ENCODE assay signal across 8 mouse cellular contexts in genomic region chr11:119215038-119215904, GRCm38 (mm10). TPM values are rescaled to one million over a fixed set of nuclear protein-coding genes. Genes with fewer than 3 reads are reported as not detected.
DNase-seq lines count a peak whose midpoint lies in the region; ATAC-seq and TF ChIP-seq lines count a peak whose summit lies in the region.

No protein-coding gene starts in this region.

- H3K79me2 ChIP-seq in CH12.LX (replicated peaks; ENCODE audit: control insufficient read depth, extremely low read depth, insufficient read depth, poor library complexity, severe bottlenecking) = no peaks in the 10 kb centered on the region

- no peak overlapping the region for H3K4me3 ChIP-seq in CH12.LX (replicated peaks in 1 of 3; ENCODE audit: low read depth in 2 of 3, low read length in 2 of 3, poor library complexity in 1 of 3)
- H3K4me3 ChIP-seq in embryonic facial prominence, embryonic 11.5 days (ENCODE audit: low read depth, low read length) = no peak overlapping the region
- peak overlapping the region; percentile 11 to 32 for H3K4me3 ChIP-seq in heart, embryonic 14.5 days (ENCODE audit: control insufficient read depth in 1 of 2, insufficient read depth in 1 of 2, low read depth in 1 of 2, low read length in 2 of 2)
- peak overlapping the region; percentile 24 for H3K4me3 ChIP-seq in kidney, embryonic 16.5 days (ENCODE audit: low read length)
- H3K4me3 ChIP-seq in lung, postnatal 0 days (ENCODE audit: low read depth, low read length) = peak overlapping the region; percentile 8; the same call in 1 of the 2 replicates

- peaks cover 74% of the 10 kb centered on the region for H3K27me3 ChIP-seq in CH12.LX (replicated peaks)
- no peaks in the 10 kb centered on the region for H3K27me3 ChIP-seq in embryonic facial prominence, embryonic 11.5 days (ENCODE audit: control insufficient read depth, insufficient read depth, low read length)
- H3K27me3 ChIP-seq in heart, embryonic 14.5 days (ENCODE audit: control insufficient read depth, insufficient read depth, low read length) = no peaks in the 10 kb centered on the region
- no peaks in the 10 kb centered on the region for H3K27me3 ChIP-seq in kidney, embryonic 16.5 days (ENCODE audit: insufficient read depth, low read length)
- no peaks in the 10 kb centered on the region for H3K27me3 ChIP-seq in lung, postnatal 0 days (replicated peaks; ENCODE audit: insufficient read depth, low read length)

- TF ChIP-seq RAD21 in CH12.LX (IDR thresholded peaks at IDR 0.05; ENCODE audit: low read depth, low read length) = no peak; the same call in 1 of the 2 replicates

- WGBS in embryonic facial prominence, embryonic 11.5 days = 12% methylated on average over 18 of the region's 18 CpGs
- WGBS in heart, embryonic 14.5 days = 4% methylated on average over 18 of the region's 18 CpGs
- WGBS in kidney, embryonic 16.5 days = 3% methylated on average over 18 of the region's 18 CpGs
- WGBS in lung, postnatal 0 days = 1% methylated on average over 18 of the region's 18 CpGs

- no peak overlapping the region for H3K9ac ChIP-seq in CH12.LX (ENCODE audit: insufficient read depth, low read depth)
- peak overlapping the region; percentile 22 for H3K9ac ChIP-seq in embryonic facial prominence, embryonic 11.5 days (replicated peaks; ENCODE audit: low read length)
- peak overlapping the region; percentile 66 for H3K9ac ChIP-seq in heart, embryonic 14.5 days (ENCODE audit: low read length)
- H3K9ac ChIP-seq in kidney, embryonic 16.5 days (replicated peaks; ENCODE audit: low read length) = peak overlapping the region; percentile 54
- peak overlapping the region; percentile 20; the same call in 1 of the 2 replicates for H3K9ac ChIP-seq in lung, postnatal 0 days (replicated peaks; ENCODE audit: low read depth)

- no peak for DNase-seq in CH12.LX (ENCODE audit: extremely low read depth)
- peak; percentile 83 for DNase-seq in adrenal gland, postnatal 10 days
- DNase-seq in embryonic facial prominence, embryonic 11.5 days (ENCODE audit: low spot score) = peak; percentile 74
- DNase-seq in lung, postnatal 0 days (ENCODE audit: low spot score) = peak; percentile 96
- DNase-seq in retina, embryonic 14.5 days (ENCODE audit: low spot score) = peak; percentile 50
- no peak for DNase-seq in right cerebral cortex, postnatal 4 days

- H3K27ac ChIP-seq in CH12.LX (ENCODE audit: insufficient read depth, low read depth) = no peak overlapping the region
- peak overlapping the region; percentile 22 for H3K27ac ChIP-seq in embryonic facial prominence, embryonic 11.5 days (replicated peaks; ENCODE audit: low read depth, low read length)
- peak overlapping the region; percentile 73 to 89 for H3K27ac ChIP-seq in heart, embryonic 14.5 days (replicated peaks in 1 of 2; ENCODE audit: control insufficient read depth in 1 of 2, insufficient read depth in 1 of 2, low read depth in 2 of 2, low read length in 2 of 2)
- H3K27ac ChIP-seq in kidney, embryonic 16.5 days (ENCODE audit: low read length) = peak overlapping the region; percentile 83
- peak overlapping the region; percentile 93 for H3K27ac ChIP-seq in lung, postnatal 0 days (ENCODE audit: low read length)

- dilution Hi-C loops in CH12.LX (cut with MboI; ENCODE audit: extremely low pct_ligation_motif_present, extremely low pct_unique_long_range_greater_than_20kb, low sequenced_read_pairs) = no loop called here

- no peak for TF ChIP-seq POLR2A in CH12.LX (IDR thresholded peaks at IDR 0.05; ENCODE audit: low read depth, low read length)

- in situ Hi-C loops in CH12.LX (cut with MboI; ENCODE audit: low pct_ligation_motif_present, low pct_unique_long_range_greater_than_20kb, low sequenced_read_pairs) = no loop called here

- H3K9me3 ChIP-seq in CH12.LX (replicated peaks; ENCODE audit: low read length) = no peaks in the 10 kb centered on the region
- no peaks in the 10 kb centered on the region for H3K9me3 ChIP-seq in embryonic facial prominence, embryonic 11.5 days (replicated peaks; ENCODE audit: control insufficient read depth, low read length)
- H3K9me3 ChIP-seq in heart, embryonic 14.5 days (ENCODE audit: control insufficient read depth, low read length) = no peaks in the 10 kb centered on the region
- H3K9me3 ChIP-seq in kidney, embryonic 16.5 days (ENCODE audit: low read length) = no peaks in the 10 kb centered on the region
- no peaks in the 10 kb centered on the region for H3K9me3 ChIP-seq in lung, postnatal 0 days (ENCODE audit: low read length)

- no peak for TF ChIP-seq EP300 in CH12.LX (IDR thresholded peaks at IDR 0.05; ENCODE audit: low read length)
- TF ChIP-seq EP300 in lung, postnatal 0 days (IDR thresholded peaks at IDR 0.05) = 0 out of 2 replicates have a peak, but pooled peaks have one; percentile 26

- no peaks in the 10 kb centered on the region for H3K4me1 ChIP-seq in CH12.LX (ENCODE audit: control insufficient read depth in 1 of 2, insufficient read depth in 2 of 2)
- peaks cover 14% of the 10 kb centered on the region for H3K4me1 ChIP-seq in embryonic facial prominence, embryonic 11.5 days (ENCODE audit: control insufficient read depth, insufficient read depth, low read length)
- peaks cover 45 to 52% of the 10 kb centered on the region in 2 experiments for H3K4me1 ChIP-seq in heart, embryonic 14.5 days (ENCODE audit: control insufficient read depth in 2 of 2, insufficient read depth in 2 of 2, low read length in 2 of 2)
- peaks cover 46% of the 10 kb centered on the region for H3K4me1 ChIP-seq in kidney, embryonic 16.5 days (ENCODE audit: insufficient read depth, low read length)
- peaks cover 34% of the 10 kb centered on the region for H3K4me1 ChIP-seq in lung, postnatal 0 days (ENCODE audit: insufficient read depth, low read depth, low read length)

- TF ChIP-seq CTCF in CH12.LX (conservative IDR thresholded peaks at IDR 0.05 in 1 of 2, IDR thresholded peaks at IDR 0.05 in 1 of 2; ENCODE audit: low read depth in 2 of 2, low read length in 2 of 2) = peak in 1 of 2 experiments; percentile 29; a peak in 2 of 4 replicates
- TF ChIP-seq CTCF in lung, postnatal 0 days (IDR thresholded peaks at IDR 0.05) = peak; percentile 59

- H3K36me3 ChIP-seq in CH12.LX (replicated peaks in 1 of 2; ENCODE audit: control insufficient read depth in 1 of 2, insufficient read depth in 1 of 2, low read length in 1 of 2) = peaks cover 2% of the 10 kb centered on the region in 2 experiments
- no peaks in the 10 kb centered on the region for H3K36me3 ChIP-seq in embryonic facial prominence, embryonic 11.5 days (replicated peaks; ENCODE audit: control insufficient read depth, insufficient read depth, low read depth, low read length)
- no peaks in the 10 kb centered on the region for H3K36me3 ChIP-seq in heart, embryonic 14.5 days (ENCODE audit: control insufficient read depth, insufficient read depth, low read length)
- H3K36me3 ChIP-seq in kidney, embryonic 16.5 days (ENCODE audit: insufficient read depth, low read length) = no peaks in the 10 kb centered on the region
- no peaks in the 10 kb centered on the region for H3K36me3 ChIP-seq in lung, postnatal 0 days (ENCODE audit: insufficient read depth, low read length)

- H3K4me2 ChIP-seq in CH12.LX (ENCODE audit: insufficient read depth, low read depth, poor library complexity, severe bottlenecking) = no peak overlapping the region
- peak overlapping the region; percentile 28 for H3K4me2 ChIP-seq in embryonic facial prominence, embryonic 11.5 days (ENCODE audit: low read depth, low read length)
- H3K4me2 ChIP-seq in heart, embryonic 14.5 days (ENCODE audit: low read length) = peak overlapping the region; percentile 74
- peak overlapping the region; percentile 49 for H3K4me2 ChIP-seq in kidney, embryonic 16.5 days (replicated peaks; ENCODE audit: low read depth, low read length)
- peak overlapping the region; percentile 58 for H3K4me2 ChIP-seq in lung, postnatal 0 days (replicated peaks; ENCODE audit: low read depth, low read length)

- ATAC-seq in embryonic facial prominence, embryonic 11.5 days (replicated peaks; ENCODE audit: insufficient number of reproducible peaks, low FRiP score, low TSS enrichment, low read depth) = peak; percentile 64
- ATAC-seq in heart, embryonic 14.5 days (ENCODE audit: insufficient number of reproducible peaks, insufficient read depth, low FRiP score, low read depth) = peak; percentile 77
- peak; percentile 81 for ATAC-seq in kidney, embryonic 16.5 days (ENCODE audit: low FRiP score, low TSS enrichment)
- ATAC-seq in lung, postnatal 0 days = peak; percentile 90

TF ChIP-seq in CH12.LX, 34 proteins besides CTCF, POLR2A, EP300 and RAD21 (continues in another document):
- TF ChIP-seq SMC3 (IDR thresholded peaks at IDR 0.05; ENCODE audit: low read depth, low read length) = 0 out of 2 replicates have a peak, but pooled peaks have one; percentile 3

RNA-seq across cellular contexts. Expression of gene Tbc1d16, which starts 13.0 kb away (rescaled TPM):
- total RNA-seq in CH12.LX (2012; rRNA removed) (9.4 and 15.9 TPM in 2 replicates), CH12.LX (2014; rRNA removed) (0.65 and 0.79 TPM in 2 replicates)
- 2.4 and 2.7 TPM in 2 replicates for polyA plus RNA-seq in CH12.LX (2012; ENCODE audit: insufficient read length, low read depth)
- total RNA-seq in adrenal gland, postnatal 10 days (2021) = 10 to 100 TPM; 19.1 to 21.8 TPM
- 9.5 and 11.9 TPM in 2 replicates for polyA plus RNA-seq in embryonic facial prominence, embryonic 11.5 days (2014; fragmentation: Nextera tagmentation; extraction: Ambion mirVana)
- 8.7 and 10.3 TPM in 2 replicates for polyA plus RNA-seq in heart, embryonic 14.5 days (2014; fragmentation: Nextera tagmentation; extraction: Ambion mirVana)
- 12.3 and 16.2 TPM in 2 replicates for polyA plus RNA-seq in kidney, embryonic 16.5 days (2015; fragmentation: Nextera tagmentation; extraction: Ambion mirVana)
- polyA plus RNA-seq in lung, postnatal 0 days (2015; fragmentation: Nextera tagmentation; extraction: Ambion mirVana) = 11.9 and 12.9 TPM in 2 replicates

RNA-seq across cellular contexts. Expression of gene Ccdc40, which starts 13.1 kb away (rescaled TPM):
- total RNA-seq in CH12.LX (2012; rRNA removed) (0.80 and 1.3 TPM in 2 replicates), CH12.LX (2014; rRNA removed) (0.82 and 0.97 TPM in 2 replicates)
- 1.2 and 1.4 TPM in 2 replicates for polyA plus RNA-seq in CH12.LX (2012; ENCODE audit: insufficient read length, low read depth)
- total RNA-seq in adrenal gland, postnatal 10 days (2021) = 1 to 10 TPM in 1 of 2 experiments, under 1 TPM in 1; 0.85 to 1.4 TPM
- 12.1 and 13.4 TPM in 2 replicates for polyA plus RNA-seq in embryonic facial prominence, embryonic 11.5 days (2014; fragmentation: Nextera tagmentation; extraction: Ambion mirVana)
- 1.8 and 1.9 TPM in 2 replicates for polyA plus RNA-seq in heart, embryonic 14.5 days (2014; fragmentation: Nextera tagmentation; extraction: Ambion mirVana)
- polyA plus RNA-seq in kidney, embryonic 16.5 days (2015; fragmentation: Nextera tagmentation; extraction: Ambion mirVana) = 5.1 and 5.5 TPM in 2 replicates
- polyA plus RNA-seq in lung, postnatal 0 days (2015; fragmentation: Nextera tagmentation; extraction: Ambion mirVana) = 6.1 and 6.3 TPM in 2 replicates

RNA-seq across cellular contexts. Expression of gene Gaa, which starts 52.4 kb away (rescaled TPM):
- total RNA-seq in CH12.LX (2012; rRNA removed) (80.8 and 105 TPM in 2 replicates), CH12.LX (2014; rRNA removed) (19.6 and 19.8 TPM in 2 replicates)
- 91.0 and 93.2 TPM in 2 replicates for polyA plus RNA-seq in CH12.LX (2012; ENCODE audit: insufficient read length, low read depth)
- 10 to 100 TPM; 78.0 to 81.5 TPM for total RNA-seq in adrenal gland, postnatal 10 days (2021)
- polyA plus RNA-seq in embryonic facial prominence, embryonic 11.5 days (2014; fragmentation: Nextera tagmentation; extraction: Ambion mirVana) = 15.7 and 19.0 TPM in 2 replicates
- 73.6 and 75.7 TPM in 2 replicates for polyA plus RNA-seq in heart, embryonic 14.5 days (2014; fragmentation: Nextera tagmentation; extraction: Ambion mirVana)
- 80.7 and 82.6 TPM in 2 replicates for polyA plus RNA-seq in kidney, embryonic 16.5 days (2015; fragmentation: Nextera tagmentation; extraction: Ambion mirVana)
- 39.1 and 45.1 TPM in 2 replicates for polyA plus RNA-seq in lung, postnatal 0 days (2015; fragmentation: Nextera tagmentation; extraction: Ambion mirVana)

Comparison
In these comparisons a context has a peak if more than half of its experiments do, and no peak if none do; other contexts are left out.
1. DNase-seq: peak in adrenal gland, postnatal 10 days (single experiment), embryonic facial prominence, embryonic 11.5 days (single experiment), lung, postnatal 0 days (single experiment) and retina, embryonic 14.5 days (single experiment); none in CH12.LX (single experiment) and right cerebral cortex, postnatal 4 days (single experiment).
2. H3K4me3 ChIP-seq: peak in heart, embryonic 14.5 days (2 of 2), kidney, embryonic 16.5 days (single experiment) and lung, postnatal 0 days (single experiment); none in CH12.LX (0 of 3) and embryonic facial prominence, embryonic 11.5 days (single experiment).
3. Peak in every context shown above with its lines, with median percentiles within 50 percentile points of each other: ATAC-seq.